Mouse (Mus musculus) G1E (cell line): ENCODE measurements around the gene Tnr.

ENCODE experiments used
- CTCF ChIP-seq: IDR thresholded peaks from 2 replicates; pipeline ENCODE4 v1.5.1; 2012; ENCODE audit warnings: low read depth, low read length, inconsistent platforms, mixed read lengths
- POLR2AphosphoS5 ChIP-seq: IDR thresholded peaks from 2 replicates; pipeline ENCODE4 v1.6.1; 2012; ENCODE audit warnings: low read depth, low read length, inconsistent platforms; ENCODE audit not compliant: insufficient replicate concordance

DNA sequence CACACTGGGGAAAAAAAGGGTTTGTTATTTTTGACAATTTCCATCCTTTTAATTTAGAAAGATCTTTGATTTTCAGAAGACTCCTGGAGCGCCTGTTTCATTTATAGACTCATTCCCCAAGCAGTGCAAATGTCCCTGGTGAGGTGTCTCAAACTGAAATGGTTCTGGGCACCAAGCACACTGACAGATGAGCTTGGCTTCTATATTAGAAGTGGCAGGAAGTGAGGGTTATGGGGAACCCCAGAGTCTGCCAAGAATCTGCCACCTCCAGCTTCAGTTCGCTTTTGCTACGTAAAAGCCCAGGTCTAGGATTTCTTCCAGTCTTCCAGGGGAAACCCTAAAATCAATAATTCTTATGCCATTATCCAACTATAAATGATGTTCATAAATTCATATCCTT, 140.9 kb downstream of the Tnr start:
- no peak for TF ChIP-seq CTCF
- TF ChIP-seq POLR2AphosphoS5 = no peak
